Mouse (Mus musculus): ENCODE results near the gene Hhatl. TPM values are rescaled to one million over a fixed set of nuclear protein-coding genes. Genes with fewer than 3 reads are reported as not detected.

The Hhatl gene
- not detected in 2 replicates for polyA plus RNA-seq (2011; ENCODE audit: insufficient read length, low read depth, missing spikeins)

GRCm38 (mm10) chr9:121791757-121792521 is at the start of gene Hhatl:
Hhatl (minus strand) TSS chr9:121792507.
- H3K4me3 ChIP-seq (ENCODE audit: insufficient read depth, low read length), result no peak within 1 kb of the TSS
- no peaks in the 10 kb centered on the region for H3K4me1 ChIP-seq (ENCODE audit: control insufficient read depth, insufficient read depth, low read length)
- TF ChIP-seq POLR2A (IDR thresholded peaks at IDR 0.05; ENCODE audit: low read depth, low read length), result no peak
- TF ChIP-seq CTCF (IDR thresholded peaks at IDR 0.05; ENCODE audit: borderline replicate concordance, insufficient read depth, low read length), result no peak
- no peak within 1 kb of the TSS for H3K27ac ChIP-seq (ENCODE audit: insufficient read depth, low read length)

GRCm38 (mm10) chr9:121839622-121839965 is 47.3 kb upstream of the Hhatl start:
- TF ChIP-seq CTCF (IDR thresholded peaks at IDR 0.05; ENCODE audit: borderline replicate concordance, insufficient read depth, low read length) (no peak), POLR2A (IDR thresholded peaks at IDR 0.05; ENCODE audit: low read depth, low read length) (no peak)
- H3K27ac ChIP-seq (ENCODE audit: insufficient read depth, low read length), result no peak overlapping the region
- H3K4me3 ChIP-seq (ENCODE audit: insufficient read depth, low read length), result peak overlapping the region; percentile 26

GRCm38 (mm10) chr9:121838829-121839621 is 46.7 kb upstream of the Hhatl start, which contains the start of gene Ccdc13:
Ccdc13 (minus strand) TSS chr9:121839461.
- Histone ChIP-seq H3K4me3 (ENCODE audit: insufficient read depth, low read length) (peak within 1 kb of the TSS; percentile 26), H3K27ac (ENCODE audit: insufficient read depth, low read length) (no peak within 1 kb of the TSS), H3K4me1 (ENCODE audit: control insufficient read depth, insufficient read depth, low read length) (no peaks in the 10 kb centered on the region)
- TF ChIP-seq POLR2A (IDR thresholded peaks at IDR 0.05; ENCODE audit: low read depth, low read length), result no peak
- TF ChIP-seq CTCF (IDR thresholded peaks at IDR 0.05; ENCODE audit: borderline replicate concordance, insufficient read depth, low read length), result no peak

More at GRCm38 (mm10) chr9:121839622-121839965, 47.3 kb upstream of the Hhatl start:
- no peaks in the 10 kb centered on the region for H3K4me1 ChIP-seq (ENCODE audit: control insufficient read depth, insufficient read depth, low read length)

- TF ChIP-seq CTCF (IDR thresholded peaks at IDR 0.05; ENCODE audit: borderline replicate concordance, insufficient read depth, low read length), result no peak
- no peak for TF ChIP-seq POLR2A (IDR thresholded peaks at IDR 0.05; ENCODE audit: low read depth, low read length)
- no peak overlapping the region for H3K4me3 ChIP-seq (ENCODE audit: insufficient read depth, low read length)
- no peak overlapping the region for H3K27ac ChIP-seq (ENCODE audit: insufficient read depth, low read length)
- no peaks in the 10 kb centered on the region for H3K4me1 ChIP-seq (ENCODE audit: control insufficient read depth, insufficient read depth, low read length)
Observed at GRCm38 (mm10) chr9:121838008-121838407, 45.7 kb upstream of the Hhatl start.

GRCm38 (mm10) chr9:121833825-121834224 is 41.5 kb upstream of the Hhatl start:
- no peak overlapping the region for H3K4me3 ChIP-seq (ENCODE audit: insufficient read depth, low read length)
- H3K27ac ChIP-seq (ENCODE audit: insufficient read depth, low read length), result no peak overlapping the region
- TF ChIP-seq CTCF (IDR thresholded peaks at IDR 0.05; ENCODE audit: borderline replicate concordance, insufficient read depth, low read length), result no peak
- no peak for TF ChIP-seq POLR2A (IDR thresholded peaks at IDR 0.05; ENCODE audit: low read depth, low read length)
- no peaks in the 10 kb centered on the region for H3K4me1 ChIP-seq (ENCODE audit: control insufficient read depth, insufficient read depth, low read length)

DNA sequence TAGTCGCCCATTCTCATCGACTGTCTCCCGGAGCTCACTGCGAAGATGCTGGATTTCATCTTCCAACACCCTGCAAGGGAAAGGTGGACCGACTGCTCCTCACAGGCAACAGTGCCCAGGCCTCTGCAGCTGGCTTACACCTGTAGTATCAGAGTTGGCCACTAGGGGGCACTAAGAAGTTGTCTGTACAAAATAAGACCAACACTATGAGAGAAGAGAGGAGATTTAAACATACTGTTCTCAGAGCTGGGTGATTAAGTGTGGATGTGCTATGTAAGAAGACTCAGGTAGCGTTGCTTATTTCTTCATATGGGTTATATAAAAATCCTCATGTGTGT is 38.6 kb upstream of the Hhatl start:
- Histone ChIP-seq H3K27ac (ENCODE audit: insufficient read depth, low read length) (peak overlapping the region; percentile 22; the same call in 1 of the 2 replicates), H3K4me1 (ENCODE audit: control insufficient read depth, insufficient read depth, low read length) (no peaks in the 10 kb centered on the region), H3K4me3 (ENCODE audit: insufficient read depth, low read length) (no peak overlapping the region)
- TF ChIP-seq CTCF (IDR thresholded peaks at IDR 0.05; ENCODE audit: borderline replicate concordance, insufficient read depth, low read length), result peak; percentile 47
- TF ChIP-seq POLR2A (IDR thresholded peaks at IDR 0.05; ENCODE audit: low read depth, low read length), result no peak

- Histone ChIP-seq H3K4me3 (ENCODE audit: insufficient read depth, low read length) (no peak overlapping the region), H3K27ac (ENCODE audit: insufficient read depth, low read length) (no peak overlapping the region), H3K4me1 (ENCODE audit: control insufficient read depth, insufficient read depth, low read length) (no peaks in the 10 kb centered on the region)
- TF ChIP-seq POLR2A (IDR thresholded peaks at IDR 0.05; ENCODE audit: low read depth, low read length) (no peak), CTCF (IDR thresholded peaks at IDR 0.05; ENCODE audit: borderline replicate concordance, insufficient read depth, low read length) (peak; percentile 45; the same call in 1 of the 2 replicates)
Observed at GRCm38 (mm10) chr9:121830243-121830955, 38.1 kb upstream of the Hhatl start.

DNA sequence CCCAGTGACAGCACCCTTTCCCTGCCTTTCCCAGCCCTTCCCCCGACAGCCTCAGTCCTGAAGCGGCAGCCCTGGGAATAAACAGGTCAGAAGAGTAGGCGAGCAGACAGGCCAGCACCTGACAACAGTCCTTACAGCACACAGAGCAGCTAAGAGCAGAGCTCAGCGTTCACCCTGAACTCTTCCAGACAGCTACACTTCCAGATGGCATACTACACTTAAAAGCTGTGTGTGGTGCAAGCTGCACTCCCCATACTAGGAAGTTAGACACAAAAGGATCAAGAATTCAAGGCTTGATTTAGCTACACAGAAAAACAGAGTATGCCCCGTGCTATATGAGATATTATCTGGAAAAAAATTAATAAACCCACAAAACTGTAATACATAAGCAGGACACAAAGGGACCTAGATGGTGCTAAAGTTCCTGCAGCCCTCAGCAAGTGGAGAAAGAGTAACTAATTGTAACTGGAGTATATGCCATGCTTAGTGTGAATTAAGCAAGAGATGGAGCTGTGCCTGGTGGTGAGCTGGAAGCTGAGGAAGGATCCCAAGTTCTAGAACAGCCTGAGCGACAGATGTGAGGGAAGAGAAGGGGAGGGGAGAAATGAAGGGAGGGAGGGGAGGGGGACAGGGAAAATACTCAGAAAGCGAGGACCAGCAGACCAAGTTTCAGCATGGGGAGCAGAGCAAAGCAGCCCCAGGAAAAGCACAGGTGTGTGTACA is 37.1 kb upstream of the Hhatl start:
- Histone ChIP-seq H3K4me3 (ENCODE audit: insufficient read depth, low read length) (no peak overlapping the region), H3K27ac (ENCODE audit: insufficient read depth, low read length) (no peak overlapping the region), H3K4me1 (ENCODE audit: control insufficient read depth, insufficient read depth, low read length) (no peaks in the 10 kb centered on the region)
- no peak for TF ChIP-seq CTCF (IDR thresholded peaks at IDR 0.05; ENCODE audit: borderline replicate concordance, insufficient read depth, low read length)
- TF ChIP-seq POLR2A (IDR thresholded peaks at IDR 0.05; ENCODE audit: low read depth, low read length), result no peak

GRCm38 (mm10) chr9:121828314-121828713 is 36.0 kb upstream of the Hhatl start:
- Histone ChIP-seq H3K4me1 (ENCODE audit: control insufficient read depth, insufficient read depth, low read length) (no peaks in the 10 kb centered on the region), H3K27ac (ENCODE audit: insufficient read depth, low read length) (no peak overlapping the region), H3K4me3 (ENCODE audit: insufficient read depth, low read length) (no peak overlapping the region)
- TF ChIP-seq CTCF (IDR thresholded peaks at IDR 0.05; ENCODE audit: borderline replicate concordance, insufficient read depth, low read length) (no peak), POLR2A (IDR thresholded peaks at IDR 0.05; ENCODE audit: low read depth, low read length) (no peak)

All from embryonic fibroblast, embryonic 13.5 days (primary cell).